Mouse (Mus musculus): ENCODE measurements around the gene Asphd2. TPM values are rescaled to one million over a fixed set of nuclear protein-coding genes. Genes with fewer than 3 reads are reported as not detected.
A peak's percentile ranks its signal among the peaks of the same experiment; 100 is the strongest.

Gene Asphd2
- total and polyA plus RNA-seq, 3 experiments, result 0.08 TPM; not detected in 2

- TF ChIP-seq TAL1 (IDR thresholded peaks at IDR 0.05; ENCODE audit: low read length) (no peak), RCOR1 (IDR thresholded peaks at IDR 0.05; ENCODE audit: low read depth, low read length) (no peak), POLR2A (IDR thresholded peaks at IDR 0.05; ENCODE audit: control insufficient read depth in 1 of 2, insufficient read depth in 1 of 2, low read depth in 1 of 2, low read length in 2 of 2, poor library complexity in 1 of 2) (no peak), USF2 (IDR thresholded peaks at IDR 0.05; ENCODE audit: borderline replicate concordance in 1 of 2, insufficient read depth in 1 of 2, low read depth in 1 of 2, low read length in 2 of 2) (no peak), ZKSCAN1 (IDR thresholded peaks at IDR 0.05; ENCODE audit: low read depth, low read length) (no peak), MEF2A (IDR thresholded peaks at IDR 0.05; ENCODE audit: extremely low read depth, insufficient replicate concordance, low read depth, low read length, poor library complexity, severe bottlenecking) (no peak), KAT2A (conservative IDR thresholded peaks at IDR 0.05; ENCODE audit: low read depth, low read length) (no peak)
- no peaks in the 10 kb centered on the region for H3K27me3 ChIP-seq (ENCODE audit: control insufficient read depth in 1 of 2, insufficient read depth in 2 of 2, low read length in 2 of 2)
- DNase-seq (ENCODE audit: low read depth, low spot score), result peak; percentile 56
- no peak overlapping the region for H3K27ac ChIP-seq (ENCODE audit: control insufficient read depth, low read depth, low read length)
- H3K79me2 ChIP-seq (ENCODE audit: control insufficient read depth, insufficient read depth, low read length, poor library complexity), result no peaks in the 10 kb centered on the region
- no peak overlapping the region for H3K4me3 ChIP-seq (ENCODE audit: control insufficient read depth in 1 of 2, insufficient read depth in 1 of 2, low read depth in 2 of 2, low read length in 2 of 2)
- H3K4me1 ChIP-seq (ENCODE audit: control insufficient read depth in 1 of 2, insufficient read depth in 2 of 2, low read length in 2 of 2), result no peaks in the 10 kb centered on the region
- no peaks in the 10 kb centered on the region for H3K36me3 ChIP-seq (ENCODE audit: control insufficient read depth in 1 of 2, insufficient read depth in 2 of 2, low read length in 2 of 2)
- no peak overlapping the region for H3K9ac ChIP-seq (ENCODE audit: control insufficient read depth, low read depth, low read length, poor library complexity, severe bottlenecking)
- H3K9me3 ChIP-seq (replicated peaks; ENCODE audit: insufficient read depth, low read length), result no peaks in the 10 kb centered on the region
These were observed 8.7 kb downstream of the Asphd2 start for GRCm38 (mm10) chr5:112385973-112386372.

- Histone ChIP-seq H3K79me2 (ENCODE audit: control insufficient read depth, insufficient read depth, low read length, poor library complexity) (no peaks in the 10 kb centered on the region), H3K27me3 (ENCODE audit: control insufficient read depth in 1 of 2, insufficient read depth in 2 of 2, low read length in 2 of 2) (no peaks in the 10 kb centered on the region), H3K27ac (ENCODE audit: control insufficient read depth, low read depth, low read length) (no peak overlapping the region), H3K4me3 (ENCODE audit: control insufficient read depth in 1 of 2, insufficient read depth in 1 of 2, low read depth in 2 of 2, low read length in 2 of 2) (no peak overlapping the region), H3K4me1 (ENCODE audit: control insufficient read depth in 1 of 2, insufficient read depth in 2 of 2, low read length in 2 of 2) (no peaks in the 10 kb centered on the region), H3K9me3 (replicated peaks; ENCODE audit: insufficient read depth, low read length) (no peaks in the 10 kb centered on the region), H3K9ac (ENCODE audit: control insufficient read depth, low read depth, low read length, poor library complexity, severe bottlenecking) (no peak overlapping the region), H3K36me3 (ENCODE audit: control insufficient read depth in 1 of 2, insufficient read depth in 2 of 2, low read length in 2 of 2) (no peaks in the 10 kb centered on the region)
- DNase-seq (ENCODE audit: low read depth, low spot score), result no peak
- TF ChIP-seq MEF2A (IDR thresholded peaks at IDR 0.05; ENCODE audit: extremely low read depth, insufficient replicate concordance, low read depth, low read length, poor library complexity, severe bottlenecking) (no peak), ZMIZ1 (IDR thresholded peaks at IDR 0.05; ENCODE audit: low read depth, low read length) (no peak), ZKSCAN1 (IDR thresholded peaks at IDR 0.05; ENCODE audit: low read depth, low read length) (no peak), TCF12 (IDR thresholded peaks at IDR 0.05; ENCODE audit: low read depth, low read length) (no peak), GABPA (IDR thresholded peaks at IDR 0.05; ENCODE audit: low read depth, low read length) (no peak)
These were observed 9.7 kb downstream of the Asphd2 start for GRCm38 (mm10) chr5:112384805-112385472.

- no peaks in the 10 kb centered on the region for H3K4me1 ChIP-seq (ENCODE audit: control insufficient read depth in 1 of 2, insufficient read depth in 2 of 2, low read length in 2 of 2)
- H3K4me3 ChIP-seq (ENCODE audit: control insufficient read depth in 1 of 2, insufficient read depth in 1 of 2, low read depth in 2 of 2, low read length in 2 of 2), result no peak overlapping the region
- no peaks in the 10 kb centered on the region for H3K36me3 ChIP-seq (ENCODE audit: control insufficient read depth in 1 of 2, insufficient read depth in 2 of 2, low read length in 2 of 2)
- H3K27me3 ChIP-seq (ENCODE audit: control insufficient read depth in 1 of 2, insufficient read depth in 2 of 2, low read length in 2 of 2), result no peaks in the 10 kb centered on the region
- no peak overlapping the region for H3K9ac ChIP-seq (ENCODE audit: control insufficient read depth, low read depth, low read length, poor library complexity, severe bottlenecking)
- TF ChIP-seq HCFC1 (IDR thresholded peaks at IDR 0.05; ENCODE audit: low read depth, low read length), result no peak
- TF ChIP-seq GABPA (IDR thresholded peaks at IDR 0.05; ENCODE audit: low read depth, low read length), result no peak
- no peak for TF ChIP-seq CHD2 (IDR thresholded peaks at IDR 0.05; ENCODE audit: low read length)
- no peaks in the 10 kb centered on the region for H3K79me2 ChIP-seq (ENCODE audit: control insufficient read depth, insufficient read depth, low read length, poor library complexity)
- H3K27ac ChIP-seq (ENCODE audit: control insufficient read depth, low read depth, low read length), result no peak overlapping the region
- DNase-seq (ENCODE audit: low read depth, low spot score), result no peak
- no peaks in the 10 kb centered on the region for H3K9me3 ChIP-seq (replicated peaks; ENCODE audit: insufficient read depth, low read length)
These were observed 11.9 kb downstream of the Asphd2 start for GRCm38 (mm10) chr5:112382641-112383330.
